Mouse (Mus musculus) forebrain, embryonic 11.5 days (tissue): ENCODE results near the gene Ksr1. TPM values are rescaled to one million over a fixed set of nuclear protein-coding genes. Genes with fewer than 3 reads are reported as not detected.

Experiments used
- ATAC-seq: fragments of 200-750 bp; cut with Nextera tagmentation; replicated peaks from 2 replicates; pipeline ENCODE4 v1.8.0; 2017; ENCODE audit warnings: moderate TSS enrichment; ENCODE audit not compliant: low FRiP score
- DNase-seq: peaks from one replicate; pipeline ENCODE4 v3.0.0-alpha.2; 2017; ENCODE audit warnings: low spot score
- H3K27ac ChIP-seq: fragments of 300-500 bp; sonication (generic); 2 replicates; pipeline ENCODE4 v1.5.1; 2014; ENCODE audit warnings: low read depth, low read length
- H3K27me3 ChIP-seq: fragments of 300-500 bp; sonication (generic); 2 replicates; pipeline ENCODE4 v1.6.1; 2014; ENCODE audit warnings: mild to moderate bottlenecking, low read length, mixed read lengths; ENCODE audit not compliant: control insufficient read depth, insufficient read depth
- H3K36me3 ChIP-seq: fragments of 300-500 bp; sonication (generic); 2 replicates; pipeline ENCODE4 v1.6.1; 2014; ENCODE audit warnings: mild to moderate bottlenecking, low read length, moderate library complexity, mixed read lengths; ENCODE audit not compliant: control insufficient read depth, insufficient read depth
- H3K4me1 ChIP-seq: fragments of 300-500 bp; sonication (generic); replicated peaks from 2 replicates; pipeline ENCODE4 v1.6.1; 2014; ENCODE audit warnings: low read length, mixed read lengths; ENCODE audit not compliant: control insufficient read depth, insufficient read depth
- H3K4me2 ChIP-seq: fragments of 300-500 bp; sonication (generic); 2 replicates; pipeline ENCODE4 v1.6.1; 2014; ENCODE audit warnings: low read depth, mild to moderate bottlenecking, low read length, moderate library complexity, mixed read lengths; ENCODE audit not compliant: severe bottlenecking
- H3K4me3 ChIP-seq: fragments of 300-500 bp; sonication (generic); 2 replicates; pipeline ENCODE4 v1.5.1; 2014; ENCODE audit warnings: low read depth, low read length
- H3K9ac ChIP-seq: fragments of 300-500 bp; sonication (generic); 2 replicates; pipeline ENCODE4 v1.6.1; 2014; ENCODE audit warnings: low read length
- H3K9me3 ChIP-seq: fragments of 300-500 bp; sonication (generic); 2 replicates; pipeline ENCODE4 v1.6.1; 2016; ENCODE audit warnings: low read length, mixed read lengths; ENCODE audit not compliant: control insufficient read depth
- WGBS: fragments of 180-500 bp; shearing (Covaris S2); extraction: QIAGEN DNeasy Blood & Tissue Kit; methylation state at CpG from one replicate; pipeline ENCODE4 v1.1.7; 2014; 5-methylcytosine and 5-hydroxymethylcytosine counted together
- polyA plus RNA-seq: library from polyadenylated mRNA; unstranded; fragments of >200 nt; fragmentation: Nextera tagmentation; extraction: Ambion mirVana; gene quantifications from 2 replicates; pipeline ENCODE4 v1.2.1, GENCODE M21; 2014

Gene Ksr1
- polyA plus RNA-seq, 1 experiment from 2014 or later = 5.2 TPM

DNA sequence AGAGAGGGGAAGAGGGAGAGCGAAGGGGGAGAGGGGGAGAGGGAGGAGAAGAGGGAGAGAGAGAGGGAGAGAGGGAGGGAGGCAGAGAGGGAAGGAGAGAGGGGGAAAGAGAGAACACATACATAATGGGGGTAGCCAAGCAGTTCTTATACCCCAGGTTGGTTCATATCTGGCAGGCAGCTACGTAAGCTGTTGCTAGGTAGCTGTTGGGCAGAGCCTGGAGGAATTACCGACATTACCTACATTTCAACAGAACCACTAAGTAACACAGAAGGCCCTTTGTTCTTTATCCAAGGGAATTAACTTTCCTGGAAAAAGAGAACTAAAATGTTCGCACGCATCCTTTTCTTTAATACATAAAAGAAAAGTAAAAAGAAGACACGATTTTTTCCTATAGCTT is 93.4 kb downstream of the Ksr1 start:
- Histone ChIP-seq H3K9ac (no peak overlapping the region), H3K4me2 (no peak overlapping the region), H3K9me3 (no peaks in the 10 kb centered on the region; the same call in 1 of the 2 replicates), H3K36me3 (no peaks in the 10 kb centered on the region), H3K27ac (no peak overlapping the region), H3K4me1 (peaks cover 6% of the 10 kb centered on the region; the same call in 1 of the 2 replicates), H3K4me3 (no peak overlapping the region), H3K27me3 (no peaks in the 10 kb centered on the region)
- 60% methylated on average over 6 of the region's 6 CpGs for WGBS
- ATAC-seq (no peak), DNase-seq (no peak)

DNA sequence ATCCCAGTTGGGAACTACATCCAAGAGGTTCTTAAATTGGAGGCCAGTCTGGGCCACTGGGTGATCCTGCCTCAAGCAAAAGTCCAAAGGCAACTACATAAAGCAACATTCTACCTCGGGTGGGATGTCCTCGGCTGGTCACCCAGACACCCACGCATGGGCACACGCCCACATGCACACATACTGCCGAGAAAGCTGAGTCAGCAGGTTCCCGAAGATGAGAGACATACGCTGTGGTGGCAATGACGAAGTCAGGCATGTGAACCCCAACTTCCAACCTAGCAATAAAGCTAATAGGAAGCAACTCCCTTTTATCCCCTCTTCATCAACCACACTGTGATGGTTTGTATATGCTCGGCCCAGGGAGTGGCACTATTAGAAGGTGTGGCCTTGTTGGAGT is 94.7 kb downstream of the Ksr1 start:
- DNase-seq (no peak), ATAC-seq (no peak)
- Histone ChIP-seq H3K36me3 (no peaks in the 10 kb centered on the region), H3K4me3 (no peak overlapping the region), H3K9ac (no peak overlapping the region), H3K9me3 (no peaks in the 10 kb centered on the region; the same call in 1 of the 2 replicates), H3K27me3 (no peaks in the 10 kb centered on the region), H3K4me1 (no peaks in the 10 kb centered on the region; the same call in 1 of the 2 replicates), H3K4me2 (no peak overlapping the region), H3K27ac (no peak overlapping the region)
- WGBS = 95% methylated on average over 9 of the region's 9 CpGs

DNA sequence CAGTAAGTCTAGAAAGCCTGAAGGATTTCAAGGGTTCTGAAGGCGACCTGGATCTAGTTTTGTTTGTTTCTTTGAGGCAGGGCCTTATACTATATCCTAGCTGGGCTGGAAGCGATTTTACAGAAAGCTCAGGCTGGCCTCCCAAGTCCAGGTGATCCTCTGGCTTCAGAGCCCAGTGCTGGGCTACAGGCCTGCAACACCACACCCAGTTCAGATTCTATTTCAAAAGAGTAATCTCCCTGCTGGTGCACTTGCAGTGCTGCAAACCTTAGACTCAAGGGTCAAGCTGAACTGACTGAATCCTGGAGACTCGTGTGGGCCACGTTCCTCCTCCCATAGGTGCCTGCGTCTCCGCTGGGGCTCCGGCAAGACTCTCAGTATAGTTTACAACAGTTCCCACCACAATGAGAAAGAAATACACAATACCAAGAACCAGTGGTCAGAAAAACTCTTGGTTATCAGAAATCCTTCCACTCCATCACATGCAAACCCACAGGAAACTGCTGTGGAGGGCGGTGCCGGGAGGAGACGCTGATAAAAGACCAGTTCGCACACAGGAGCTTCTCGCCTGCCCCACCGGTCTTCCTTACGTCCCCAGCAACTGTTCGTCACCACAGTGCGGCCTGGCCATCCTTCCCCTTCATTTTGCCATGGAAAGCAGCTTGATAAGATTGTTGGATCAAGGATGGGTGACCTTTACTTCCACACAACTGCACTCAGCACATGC is 95.3 kb downstream of the Ksr1 start:
- no peaks in the 10 kb centered on the region; the same call in 1 of the 2 replicates for H3K4me1 ChIP-seq
- no peak overlapping the region for H3K4me2 ChIP-seq
- no peaks in the 10 kb centered on the region; the same call in 1 of the 2 replicates for H3K9me3 ChIP-seq
- ATAC-seq (no peak), DNase-seq (no peak)
- no peaks in the 10 kb centered on the region for H3K27me3 ChIP-seq
- H3K9ac ChIP-seq = no peak overlapping the region
- no peak overlapping the region for H3K4me3 ChIP-seq
- 92% methylated on average over 16 of the region's 16 CpGs for WGBS
- no peaks in the 10 kb centered on the region for H3K36me3 ChIP-seq
- H3K27ac ChIP-seq = no peak overlapping the region

DNA sequence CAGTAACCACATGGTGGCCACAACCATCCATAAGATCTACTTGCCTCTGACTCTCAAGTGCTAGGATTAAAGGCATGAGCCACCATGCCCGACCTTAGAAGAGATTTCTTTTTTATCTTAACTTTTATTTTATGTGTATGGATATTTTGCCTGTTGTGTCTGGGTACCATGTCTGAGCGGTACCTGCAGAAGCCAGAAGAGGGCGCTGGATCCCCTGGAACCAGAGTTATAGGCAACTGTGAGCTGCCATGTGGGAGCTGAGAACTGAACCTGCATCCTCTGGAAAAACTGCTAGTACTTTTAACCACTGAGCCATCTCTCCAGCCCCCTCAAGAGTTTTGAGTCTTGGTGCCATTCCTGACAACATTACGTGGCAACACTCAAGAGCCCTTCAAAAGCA is 97.3 kb downstream of the Ksr1 start:
- H3K9ac ChIP-seq = no peak overlapping the region
- no peaks in the 10 kb centered on the region; the same call in 1 of the 2 replicates for H3K4me1 ChIP-seq
- DNase-seq (no peak), ATAC-seq (no peak)
- no peaks in the 10 kb centered on the region for H3K27me3 ChIP-seq
- no peak overlapping the region for H3K4me2 ChIP-seq
- H3K4me3 ChIP-seq = no peak overlapping the region
- no peaks in the 10 kb centered on the region; the same call in 1 of the 2 replicates for H3K9me3 ChIP-seq
- WGBS = 82% methylated on average over 4 of the region's 4 CpGs
- no peak overlapping the region for H3K27ac ChIP-seq
- no peaks in the 10 kb centered on the region for H3K36me3 ChIP-seq

DNA sequence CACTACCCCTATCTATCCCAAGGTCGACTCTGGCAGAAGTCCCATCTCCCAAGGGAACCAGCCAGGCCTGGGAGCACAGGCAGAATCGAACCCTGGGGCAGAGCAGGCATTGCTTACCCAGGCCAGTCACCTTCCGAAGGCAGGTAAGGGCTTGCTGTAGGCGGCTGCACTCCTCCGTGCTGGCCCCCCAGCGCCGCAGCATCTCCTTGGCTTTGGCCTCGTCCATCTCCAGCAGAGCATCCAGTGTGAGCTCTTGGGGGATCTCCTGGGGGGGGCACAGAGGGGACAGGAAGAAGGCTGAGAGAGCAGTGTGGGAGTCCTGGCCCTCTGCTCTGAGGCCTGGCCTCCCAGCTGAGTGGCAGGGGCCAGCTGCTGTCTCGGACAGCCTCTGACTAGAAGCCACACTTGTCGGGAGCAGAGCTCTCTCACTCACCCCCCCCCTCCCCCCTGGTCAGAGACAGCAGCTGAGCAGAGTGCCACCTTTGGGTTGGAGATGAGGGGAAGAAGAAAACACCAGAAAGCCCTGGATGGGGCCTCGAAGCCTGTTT is 99.0 kb downstream of the Ksr1 start:
- H3K27me3 ChIP-seq = no peaks in the 10 kb centered on the region
- WGBS = 78% methylated on average over 11 of the region's 11 CpGs
- DNase-seq (no peak), ATAC-seq (no peak)
- no peak overlapping the region for H3K4me2 ChIP-seq
- H3K4me3 ChIP-seq = no peak overlapping the region
- no peak overlapping the region for H3K9ac ChIP-seq
- H3K36me3 ChIP-seq = peaks cover 2% of the 10 kb centered on the region; the same call in 1 of the 2 replicates
- H3K9me3 ChIP-seq = no peaks in the 10 kb centered on the region; the same call in 1 of the 2 replicates
- no peaks in the 10 kb centered on the region; the same call in 1 of the 2 replicates for H3K4me1 ChIP-seq
- no peak overlapping the region for H3K27ac ChIP-seq

DNA sequence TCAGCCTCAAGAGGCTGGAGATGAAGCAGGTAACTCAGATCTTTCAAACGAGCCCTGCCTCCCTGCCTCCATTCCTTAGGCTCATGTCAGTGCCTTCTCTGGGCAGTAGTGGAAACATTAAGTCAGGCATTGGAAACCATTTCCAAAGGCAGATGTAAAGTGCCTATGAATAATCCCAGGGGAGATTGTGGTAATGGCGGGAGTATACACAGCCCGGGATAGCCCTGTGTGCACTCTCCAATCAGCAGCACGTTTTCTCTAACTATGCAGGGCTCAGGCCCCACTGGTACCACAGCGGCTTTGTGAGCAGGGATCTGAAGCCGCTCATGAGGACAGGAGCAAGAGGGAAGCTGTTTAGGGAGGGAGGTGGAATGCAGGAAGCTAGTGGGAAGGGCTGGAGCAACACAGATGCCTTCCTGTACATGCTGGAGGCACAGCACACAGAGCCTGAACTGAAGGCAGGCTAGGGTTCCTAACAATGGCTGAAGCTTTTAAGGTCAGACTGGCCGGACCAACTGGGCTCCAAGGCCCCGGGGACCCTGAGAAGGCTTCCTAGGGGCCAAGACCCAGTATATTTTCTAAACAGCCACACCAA is 99.5 kb downstream of the Ksr1 start:
- Histone ChIP-seq H3K4me2 (no peak overlapping the region), H3K4me3 (no peak overlapping the region), H3K4me1 (peaks cover 5% of the 10 kb centered on the region; the same call in 1 of the 2 replicates), H3K36me3 (peaks cover 2% of the 10 kb centered on the region; the same call in 1 of the 2 replicates), H3K9ac (no peak overlapping the region), H3K27me3 (no peaks in the 10 kb centered on the region), H3K27ac (no peak overlapping the region), H3K9me3 (no peaks in the 10 kb centered on the region; the same call in 1 of the 2 replicates)
- DNase-seq (no peak), ATAC-seq (no peak)
- 61% methylated on average over 8 of the region's 8 CpGs for WGBS

DNA sequence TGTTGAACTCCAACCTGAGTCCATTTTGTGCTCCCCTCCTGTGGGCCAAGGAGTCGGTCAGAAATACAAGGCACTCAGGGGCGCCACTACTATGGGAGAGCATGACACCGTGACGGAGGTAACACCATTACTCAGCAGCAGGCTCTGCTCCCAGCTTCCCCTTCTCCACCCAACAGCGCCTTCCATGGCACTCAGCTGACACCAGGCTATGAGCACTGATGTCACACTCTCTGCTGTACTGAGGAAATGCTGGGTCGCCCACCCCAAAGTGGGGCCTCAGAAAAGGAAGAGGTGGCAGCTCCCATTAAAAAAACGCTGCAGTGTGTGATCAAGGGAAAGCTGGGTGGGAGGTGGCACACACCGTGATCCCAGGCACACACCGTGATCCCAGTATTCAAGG is 101.0 kb downstream of the Ksr1 start:
- Histone ChIP-seq H3K4me2 (no peak overlapping the region), H3K27ac (no peak overlapping the region), H3K36me3 (peaks cover 2% of the 10 kb centered on the region; the same call in 1 of the 2 replicates), H3K9ac (no peak overlapping the region), H3K4me1 (peaks cover 5% of the 10 kb centered on the region; the same call in 1 of the 2 replicates), H3K4me3 (no peak overlapping the region), H3K27me3 (no peaks in the 10 kb centered on the region), H3K9me3 (no peaks in the 10 kb centered on the region; the same call in 1 of the 2 replicates)
- WGBS = 94% methylated on average over 9 of the region's 9 CpGs
- ATAC-seq = no peak
- no peak for DNase-seq

DNA sequence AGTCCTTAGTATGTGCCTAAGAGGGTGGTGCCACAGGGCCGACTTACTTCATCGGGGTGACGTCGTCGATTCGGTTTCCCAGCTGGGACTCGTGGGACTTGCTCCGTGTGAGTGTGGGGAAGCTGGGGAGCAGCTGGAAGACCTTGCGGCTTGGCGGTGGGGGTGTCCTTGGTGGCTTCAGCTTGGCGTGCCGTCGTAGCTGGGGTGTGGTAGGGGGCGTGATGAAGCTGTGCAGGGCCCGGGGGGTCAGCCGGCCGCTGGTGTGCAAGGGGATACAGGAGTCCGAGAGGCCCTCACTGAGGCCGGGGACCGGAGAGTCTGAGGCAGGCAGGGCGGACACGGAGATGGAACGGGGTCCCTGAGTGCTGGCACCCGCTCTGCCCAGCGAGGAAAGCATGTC is 101.4 kb downstream of the Ksr1 start:
- Histone ChIP-seq H3K4me1 (peaks cover 5% of the 10 kb centered on the region; the same call in 1 of the 2 replicates), H3K4me3 (no peak overlapping the region), H3K9ac (no peak overlapping the region), H3K27ac (no peak overlapping the region), H3K9me3 (no peaks in the 10 kb centered on the region; the same call in 1 of the 2 replicates), H3K4me2 (no peak overlapping the region), H3K27me3 (no peaks in the 10 kb centered on the region), H3K36me3 (peaks cover 2% of the 10 kb centered on the region; the same call in 1 of the 2 replicates)
- WGBS = 96% methylated on average over 25 of the region's 25 CpGs
- ATAC-seq = no peak
- no peak for DNase-seq
